Mouse (Mus musculus) T-helper 1 cell (primary cell): ENCODE measurements around the gene Abhd5.

ENCODE experiments used
- in situ Hi-C: fragments of 300-600 bp; cut with MboI, MseI; formaldehyde crosslinking; loops from one replicate; pipeline ENCODE4 v1.15.1; 2025; ENCODE audit warnings: high pct_unique_total_duplicates

Gene Abhd5

DNA sequence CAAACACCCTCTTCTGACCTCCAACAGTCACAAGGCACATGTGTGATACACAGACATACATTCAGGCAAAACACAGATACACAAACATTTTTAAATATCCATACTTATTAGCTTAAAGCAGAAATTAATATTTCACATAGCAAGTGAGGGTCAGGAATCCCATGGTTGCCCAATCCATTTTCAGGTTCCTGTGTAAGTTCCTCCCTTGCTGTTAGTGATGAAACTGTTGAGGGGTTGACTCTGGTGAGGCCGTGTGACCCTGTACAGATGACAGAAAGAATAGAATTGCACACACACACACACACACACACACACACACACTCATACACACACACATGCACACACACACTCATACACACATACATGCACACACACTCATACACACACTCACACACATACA, 63.2 kb downstream of the Abhd5 start:
- in situ Hi-C loops: no loop called here

DNA sequence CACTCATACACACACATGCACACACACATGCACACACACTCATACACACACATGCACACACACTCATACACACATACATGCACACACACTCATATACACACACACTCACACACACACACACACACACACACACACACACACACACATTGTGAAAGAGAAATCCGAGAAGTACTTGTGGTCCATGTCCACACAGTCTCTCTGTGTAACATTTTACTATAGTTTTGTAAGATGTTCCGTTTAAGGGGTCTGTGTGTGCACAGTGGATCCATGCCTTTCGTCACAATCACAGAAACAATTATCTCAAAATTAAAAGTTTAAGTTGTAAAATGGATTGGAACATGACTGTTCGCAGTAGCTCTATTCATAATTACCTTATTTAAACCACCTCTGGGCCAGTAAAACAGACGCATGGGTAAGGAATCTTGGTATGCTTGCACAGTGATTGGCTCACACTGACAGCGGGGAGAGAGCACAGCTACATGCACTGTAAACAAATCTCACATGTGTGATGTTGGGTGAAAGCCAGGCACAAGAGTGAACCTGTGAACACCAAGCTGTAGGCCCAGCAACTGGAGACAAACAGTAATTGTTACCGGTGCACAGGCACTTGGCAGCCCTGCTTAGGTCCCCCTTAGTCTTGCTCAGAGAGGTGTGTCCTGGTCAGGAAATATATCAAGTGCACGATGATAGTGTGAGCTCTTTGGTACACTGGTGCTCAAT, 63.8 kb downstream of the Abhd5 start:
- in situ Hi-C loops: no loop called here

DNA sequence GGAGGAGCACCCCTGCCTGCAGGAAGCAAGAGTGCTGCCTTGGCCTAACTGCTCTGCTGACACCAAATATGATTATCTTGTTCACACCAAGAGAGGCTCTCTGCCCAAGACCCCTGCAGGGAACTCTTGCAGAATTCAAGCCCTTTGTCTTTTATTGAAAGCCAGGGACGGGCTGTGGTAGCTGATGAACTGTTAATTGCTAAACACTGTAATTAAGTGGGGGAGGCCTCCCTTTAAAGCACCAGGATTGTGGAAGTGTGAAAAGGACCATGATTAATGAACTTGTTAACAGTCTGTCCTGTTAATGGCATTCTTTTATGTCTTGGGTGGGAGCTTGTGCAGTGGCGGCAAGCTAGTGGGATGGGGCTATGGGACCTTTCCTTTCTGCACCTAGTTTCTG, 65.2 kb downstream of the Abhd5 start:
- in situ Hi-C loops: no loop called here

DNA sequence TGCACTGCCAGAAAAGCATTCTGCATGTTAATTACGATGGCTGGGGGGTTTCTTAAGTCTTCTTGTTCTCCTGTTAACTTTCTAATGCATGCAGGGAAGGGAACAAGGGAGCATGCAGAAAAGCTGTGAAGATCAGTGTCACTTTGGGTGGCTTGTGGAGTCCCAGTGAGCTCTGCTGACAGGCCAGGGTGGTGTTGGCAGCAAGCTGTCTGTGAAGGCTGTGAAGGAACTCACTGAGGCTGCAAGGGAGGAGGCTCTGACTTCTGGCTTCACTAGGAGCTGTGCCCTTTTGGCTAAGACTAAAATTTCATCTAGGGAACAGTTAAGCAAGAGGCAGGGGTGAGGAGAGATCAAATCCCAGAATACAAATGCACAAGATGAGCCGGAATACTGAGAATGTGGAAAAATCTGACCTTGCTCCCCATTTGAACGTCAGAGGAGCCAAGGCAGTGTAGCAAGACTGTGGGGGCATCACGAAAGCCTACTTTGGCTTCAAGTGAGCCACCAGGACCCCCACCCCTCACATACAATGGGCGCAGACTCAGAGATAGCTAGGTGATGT, 68.9 kb downstream of the Abhd5 start:
- in situ Hi-C loops: no loop called here

DNA sequence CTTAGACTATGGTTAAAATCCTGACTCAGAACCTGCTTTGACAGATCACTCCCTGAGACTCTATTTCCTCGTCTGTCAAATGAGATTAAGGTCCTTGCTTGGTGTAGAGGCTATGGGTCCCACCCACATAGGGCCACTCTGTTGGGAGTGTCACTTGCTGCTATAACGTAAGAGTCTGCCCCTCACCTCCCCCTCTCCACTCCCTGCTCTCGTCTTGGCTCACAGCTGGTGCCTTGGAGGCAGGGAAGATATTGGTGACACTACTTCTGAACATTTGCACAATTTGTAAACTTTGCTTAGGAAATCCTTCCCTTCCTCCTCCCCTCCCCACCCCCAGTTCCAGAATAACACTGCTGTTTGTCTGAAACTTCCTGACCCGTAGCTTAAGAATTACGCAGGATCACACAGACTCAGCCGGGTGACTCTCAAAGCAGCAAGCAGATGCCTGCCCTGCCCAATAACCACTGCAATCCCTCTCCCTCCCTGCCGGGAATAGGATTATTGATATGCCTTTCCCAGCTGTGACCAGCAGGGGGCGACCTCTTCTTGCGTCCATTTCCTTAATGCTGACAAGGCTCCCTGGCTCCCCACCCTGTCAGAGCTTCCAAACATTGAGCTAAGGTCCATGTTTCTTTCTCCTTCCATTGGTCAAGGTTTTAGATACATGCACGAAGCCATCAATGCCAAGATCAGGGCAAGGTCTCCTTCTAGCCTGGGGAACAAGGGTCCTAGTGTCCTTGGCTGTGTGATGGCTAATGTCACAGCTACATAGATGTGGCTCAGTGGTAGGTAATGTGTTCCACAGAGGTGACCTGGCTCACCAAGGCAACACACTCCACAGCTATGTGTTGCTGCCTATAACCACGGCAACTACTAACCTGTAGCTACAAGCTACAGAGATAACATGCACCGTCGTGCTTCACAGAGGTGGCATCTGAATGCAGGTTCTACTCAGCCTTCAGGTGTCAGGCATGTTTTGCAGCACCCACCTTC, 69.7 kb downstream of the Abhd5 start:
- in situ Hi-C loops: no loop called here

DNA sequence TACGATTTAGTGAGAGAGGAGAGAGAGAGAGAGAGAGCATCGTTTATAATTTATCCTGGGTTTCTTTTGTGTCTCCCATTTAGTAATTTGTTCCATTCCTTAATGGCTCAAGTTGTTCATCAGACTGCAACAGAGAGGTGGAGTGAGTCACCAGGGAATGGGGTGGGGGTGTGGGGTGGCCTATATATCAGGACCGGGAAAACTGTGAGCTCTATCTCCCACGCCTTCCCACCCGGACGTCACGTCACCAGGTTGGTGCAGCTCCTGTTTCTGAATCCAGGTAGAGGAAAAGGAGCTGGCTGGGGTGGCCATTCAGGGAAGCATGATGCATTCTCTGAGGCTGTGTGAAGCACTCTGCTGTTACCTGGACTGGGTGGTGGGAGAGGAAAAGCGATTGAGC, 70.5 kb downstream of the Abhd5 start:
- in situ Hi-C loops: no loop called here

DNA sequence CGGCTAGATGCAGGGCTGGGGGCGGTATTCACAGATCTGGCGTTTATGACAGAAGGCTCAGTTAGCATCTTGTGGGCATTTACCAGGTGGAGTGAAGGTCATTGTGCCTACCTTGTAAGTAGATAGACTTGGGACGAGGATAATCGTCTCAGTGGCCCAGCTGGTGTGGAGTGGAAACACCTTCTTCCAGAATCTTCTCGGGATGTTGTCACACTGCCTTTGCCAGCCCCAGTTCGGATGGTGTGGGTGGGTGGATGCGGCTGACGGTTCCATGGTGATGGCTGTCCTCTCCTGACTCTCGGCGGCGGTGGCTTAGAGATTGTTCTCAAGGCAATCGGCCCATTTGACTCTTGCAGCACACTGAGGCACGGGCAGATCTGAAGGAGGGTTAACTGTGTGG, 71.3 kb downstream of the Abhd5 start:
- in situ Hi-C loops: no loop called here

DNA sequence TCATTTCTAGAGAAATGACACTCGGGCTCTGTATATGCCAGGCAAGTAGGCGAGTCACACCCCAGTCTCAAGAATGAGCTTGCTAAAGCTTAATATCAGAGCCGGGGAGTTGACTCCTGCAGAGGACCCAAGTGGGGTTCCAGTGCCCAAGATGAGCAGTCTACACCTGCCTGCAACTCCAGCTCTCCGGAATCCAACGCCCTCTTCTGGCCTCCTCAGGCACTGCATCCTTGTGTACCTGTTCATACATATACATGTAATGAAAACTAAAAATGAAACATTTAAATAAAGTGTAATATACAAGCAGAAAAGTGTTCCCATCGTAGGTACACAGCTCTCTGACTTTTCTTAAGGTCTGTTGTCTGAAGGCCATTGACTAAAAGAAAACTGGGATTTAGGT, 71.7 kb downstream of the Abhd5 start:
- in situ Hi-C loops: no loop called here

DNA sequence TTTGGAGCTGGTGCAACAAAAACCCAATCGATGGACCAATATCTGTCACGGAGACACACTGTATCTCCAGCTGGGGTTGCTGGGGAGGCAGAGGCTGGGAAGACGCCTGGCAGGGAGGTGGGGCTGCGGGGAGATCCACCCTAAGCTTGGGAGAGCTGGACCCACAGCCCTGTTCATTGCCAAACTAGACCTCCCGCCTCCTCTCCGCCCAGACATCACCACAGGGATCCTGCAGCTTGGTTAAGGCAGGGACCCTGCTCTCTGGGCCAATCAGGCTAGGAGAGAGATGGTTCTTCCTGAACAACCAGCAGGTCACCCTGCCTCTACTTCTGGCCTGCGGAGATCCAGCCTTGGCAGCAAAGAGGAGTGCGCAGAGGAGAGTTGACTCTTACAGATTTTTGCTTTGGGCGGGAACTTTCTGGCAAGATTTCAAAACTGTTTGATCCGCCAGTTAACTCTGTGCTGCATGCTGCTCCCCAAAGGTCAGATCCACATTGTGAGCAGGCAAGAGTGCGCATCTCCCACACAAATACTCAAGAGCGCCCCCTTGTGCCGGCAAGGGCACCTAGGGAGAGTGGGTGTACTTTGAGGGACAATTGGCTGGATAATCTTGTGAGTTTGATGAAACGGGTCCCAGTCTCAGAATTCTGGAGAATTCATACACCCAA, 73.7 kb downstream of the Abhd5 start:
- in situ Hi-C loops: no loop called here

DNA sequence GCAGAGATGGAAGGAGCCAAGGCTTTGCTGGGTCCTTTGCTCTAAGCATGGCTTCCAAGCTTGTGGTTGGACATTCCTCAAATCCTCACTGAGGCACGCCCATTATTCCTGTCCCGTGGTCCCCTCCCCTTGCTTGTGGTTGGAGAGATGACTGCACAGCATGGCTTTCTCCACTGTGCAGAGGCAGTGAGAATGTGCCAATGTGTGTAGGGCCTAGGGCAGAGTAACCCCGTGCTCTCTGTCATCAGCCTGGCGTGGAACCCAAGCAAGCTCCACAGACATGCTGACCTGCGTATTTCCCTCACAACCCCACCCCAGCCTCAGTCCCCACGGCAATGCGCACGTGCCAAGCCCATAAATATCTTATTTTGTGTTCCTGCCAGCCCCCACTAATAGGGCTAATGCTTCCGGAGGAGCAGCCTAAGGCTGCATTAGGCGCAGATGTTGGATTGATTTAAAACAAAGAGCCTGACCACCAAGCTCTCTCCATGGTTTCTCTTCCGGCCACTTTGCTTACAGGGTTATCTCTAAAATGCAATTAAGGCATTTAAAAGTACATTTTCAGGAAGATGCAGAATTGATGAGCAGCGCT, 77.7 kb downstream of the Abhd5 start:
- in situ Hi-C loops: no loop called here

DNA sequence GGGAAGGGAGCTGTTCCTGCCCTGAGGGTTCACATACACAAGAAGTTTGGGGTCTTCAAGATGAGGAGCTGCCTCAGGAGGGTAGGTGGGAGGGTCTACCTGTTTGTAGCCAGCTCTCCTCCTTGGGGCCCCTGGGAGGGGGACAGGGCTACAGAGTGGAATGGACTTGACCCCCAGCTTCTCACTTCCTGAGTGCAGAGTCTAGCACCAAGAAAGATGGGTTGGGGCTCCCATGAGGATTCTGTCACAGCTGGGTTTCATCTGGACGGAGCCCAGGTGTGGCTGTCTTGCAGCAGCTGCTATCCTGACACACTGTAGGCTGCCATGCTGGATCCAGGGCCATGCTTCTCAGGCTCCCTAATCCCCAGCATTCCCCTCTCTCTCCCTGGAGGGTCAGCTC, 78.3 kb downstream of the Abhd5 start:
- in situ Hi-C loops: no loop called here
